Comparison of ENCODE assay signal across 24 mouse cellular contexts in the genomic region with DNA sequence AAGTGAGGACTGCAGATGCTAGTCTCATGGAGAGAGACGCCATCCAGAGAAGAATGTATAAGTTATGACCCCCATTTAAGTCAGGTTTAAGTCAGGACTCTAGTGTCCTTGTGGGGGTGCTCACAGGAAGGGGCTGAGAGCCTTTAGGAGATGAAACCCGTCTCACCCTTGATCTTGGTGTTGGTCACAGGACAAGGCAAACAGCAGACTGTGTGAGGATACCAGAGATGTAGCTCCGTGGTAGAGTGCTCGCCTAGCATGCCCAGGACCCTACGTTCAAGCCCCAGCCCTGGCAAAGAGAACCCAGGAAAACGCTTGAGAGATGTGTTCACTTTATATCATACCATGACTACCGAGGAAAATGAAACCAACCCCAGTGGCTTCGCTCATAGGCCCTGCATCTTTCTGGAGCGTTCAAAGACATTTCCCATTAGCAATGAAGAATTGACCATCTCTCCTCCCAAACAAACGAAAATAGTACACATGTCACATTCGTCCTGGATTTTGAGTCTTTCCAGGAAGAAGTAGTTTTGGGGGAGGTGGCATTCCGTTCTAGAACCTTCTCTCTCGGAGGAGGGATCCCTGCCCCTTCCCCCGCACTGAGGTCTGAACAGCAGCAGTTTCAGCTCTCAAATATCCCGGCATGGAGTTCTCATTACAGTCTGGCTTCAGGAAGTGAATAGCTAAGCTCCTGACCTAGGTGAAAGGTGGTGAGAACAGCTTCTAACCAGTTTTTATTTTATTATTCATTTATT. TPM values are rescaled to one million over a fixed set of nuclear protein-coding genes. Genes with fewer than 3 reads are reported as not detected.
A peak's percentile ranks its signal among the peaks of the same experiment; 100 is the strongest.
DNase-seq lines count a peak whose midpoint lies in the region; ATAC-seq and TF ChIP-seq lines count a peak whose summit lies in the region.
"Had no signal": no experiment of that assay in that cellular context is flagged by ENCODE, and none has a peak within 500 bp of the region (broad histone marks: within the 10 kb centered on the region; RNA-seq: fewer than 3 reads in every experiment).

No protein-coding gene starts in this region.

- no peak for TF ChIP-seq RAD21 in MEL (IDR thresholded peaks at IDR 0.05; ENCODE audit: low read depth, low read length)

- no peaks in the 10 kb centered on the region for H3K27me3 ChIP-seq in heart, embryonic 12.5 days (replicated peaks)
- H3K27me3 ChIP-seq in liver, embryonic 11.5 days (replicated peaks; ENCODE audit: control insufficient read depth, insufficient read depth, low read length): no peaks in the 10 kb centered on the region
- H3K27me3 ChIP-seq in liver, postnatal 0 days (ENCODE audit: insufficient read depth, low read length): 0 out of 2 replicates have a peak, but pooled peaks cover 3% of the 10 kb centered on the region
- peaks cover 0 to 6% of the 10 kb centered on the region in 2 experiments; a peak in 2 of 4 replicates for H3K27me3 ChIP-seq in MEL (ENCODE audit: control insufficient read depth in 1 of 2, insufficient read depth in 2 of 2, low read length in 2 of 2)
- no peaks in the 10 kb centered on the region for H3K27me3 ChIP-seq in embryonic facial prominence, embryonic 11.5 days (ENCODE audit: control insufficient read depth, insufficient read depth, low read length)
- H3K27me3 ChIP-seq: embryonic facial prominence, embryonic 13.5 days; lung, embryonic 15.5 days had no signal

- no peak for TF ChIP-seq EP300 in liver, postnatal 0 days (IDR thresholded peaks at IDR 0.05; ENCODE audit: low read depth)
- 0 out of 4 replicates have a peak, but pooled peaks of 1 of the 2 experiments have one; percentile 17 for TF ChIP-seq EP300 in MEL (IDR thresholded peaks at IDR 0.05; ENCODE audit: low read depth in 1 of 2, low read length in 2 of 2)

- TF ChIP-seq POLR2A in MEL (IDR thresholded peaks at IDR 0.05; ENCODE audit: control insufficient read depth in 1 of 2, insufficient read depth in 1 of 2, low read depth in 1 of 2, low read length in 2 of 2, poor library complexity in 1 of 2): 0 out of 4 replicates have a peak, but pooled peaks of 1 of the 2 experiments have one; percentile 15

- no peaks in the 10 kb centered on the region for H3K36me3 ChIP-seq in heart, embryonic 12.5 days
- no peaks in the 10 kb centered on the region for H3K36me3 ChIP-seq in liver, embryonic 11.5 days (ENCODE audit: control insufficient read depth, insufficient read depth, low read length)
- no peaks in the 10 kb centered on the region for H3K36me3 ChIP-seq in liver, postnatal 0 days (replicated peaks; ENCODE audit: insufficient read depth, low read length)
- peaks cover 0 to 8% of the 10 kb centered on the region in 2 experiments; a peak in 2 of 4 replicates for H3K36me3 ChIP-seq in MEL (ENCODE audit: control insufficient read depth in 1 of 2, insufficient read depth in 2 of 2, low read length in 2 of 2)
- no peaks in the 10 kb centered on the region for H3K36me3 ChIP-seq in embryonic facial prominence, embryonic 11.5 days (replicated peaks; ENCODE audit: control insufficient read depth, insufficient read depth, low read depth, low read length)
- H3K36me3 ChIP-seq: embryonic facial prominence, embryonic 13.5 days; forebrain, embryonic 12.5 days; hindbrain, embryonic 10.5 days; lung, embryonic 15.5 days; neural tube, embryonic 15.5 days had no signal

- no peak overlapping the region for H3K4me3 ChIP-seq in heart, embryonic 12.5 days
- H3K4me3 ChIP-seq in liver, embryonic 11.5 days (ENCODE audit: low read depth, low read length): no peak overlapping the region
- no peak overlapping the region for H3K4me3 ChIP-seq in liver, postnatal 0 days (ENCODE audit: low read depth, low read length)
- peak overlapping the region; percentile 75 to 97 for H3K4me3 ChIP-seq in MEL (ENCODE audit: control insufficient read depth in 1 of 2, insufficient read depth in 1 of 2, low read depth in 2 of 2, low read length in 2 of 2)
- H3K4me3 ChIP-seq in embryonic facial prominence, embryonic 11.5 days (ENCODE audit: low read depth, low read length): no peak overlapping the region
- H3K4me3 ChIP-seq: erythroblast, embryonic 14.5 days; layer of hippocampus, adult 2 months had no signal

- WGBS in heart, embryonic 12.5 days: 69% methylated on average over 15 of the region's 15 CpGs
- WGBS in liver, embryonic 11.5 days: 71% methylated on average over 15 of the region's 15 CpGs
- WGBS in liver, postnatal 0 days (ENCODE audit: insufficient replicate concordance): 73% methylated on average over 15 of the region's 15 CpGs
- 70% methylated on average over 15 of the region's 15 CpGs for whole genome bisulfite sequencing in embryonic facial prominence, embryonic 11.5 days

- H3K27ac ChIP-seq in heart, embryonic 12.5 days (ENCODE audit: poor library complexity, severe bottlenecking): no peak overlapping the region
- H3K27ac ChIP-seq in liver, embryonic 11.5 days (ENCODE audit: low read depth, low read length): no peak overlapping the region
- no peak overlapping the region for H3K27ac ChIP-seq in liver, postnatal 0 days (ENCODE audit: low read depth)
- H3K27ac ChIP-seq in MEL (ENCODE audit: control insufficient read depth, low read depth, low read length): peak overlapping the region; percentile 75
- H3K27ac ChIP-seq in embryonic facial prominence, embryonic 11.5 days (replicated peaks; ENCODE audit: low read depth, low read length): no peak overlapping the region
- H3K27ac ChIP-seq: layer of hippocampus, adult 2 months; liver, embryonic 14.5 days; lung, embryonic 15.5 days; macrophage; neural tube, embryonic 15.5 days; stomach, postnatal 0 days had no signal

- H3K79me2 ChIP-seq in MEL (ENCODE audit: control insufficient read depth, insufficient read depth, low read length, poor library complexity): no peaks in the 10 kb centered on the region

- no peak for DNase-seq in heart, postnatal 14 days
- DNase-seq in liver, embryonic 11.5 days (ENCODE audit: low spot score): no peak
- no peak for DNase-seq in liver, postnatal 0 days
- peak; percentile 71 for DNase-seq in MEL (ENCODE audit: low read depth, low spot score)
- peak; percentile 42 for DNase-seq in embryonic facial prominence, embryonic 11.5 days (ENCODE audit: low spot score)
- no peak for DNase-seq in right cerebral cortex, postnatal 4 days
- no peak for DNase-seq in cerebellum, adult 18-20 months
- DNase-seq: adrenal gland, postnatal 25 days; B cell, adult 2 months; cerebellum, postnatal 14 days; kidney, postnatal 14 days; right cerebral cortex, adult 18-20 months had no signal

- H3K9ac ChIP-seq in heart, embryonic 12.5 days: no peak overlapping the region
- no peak overlapping the region for H3K9ac ChIP-seq in liver, embryonic 11.5 days (ENCODE audit: low read depth, low read length)
- H3K9ac ChIP-seq in liver, postnatal 0 days (replicated peaks): no peak overlapping the region
- peak overlapping the region; percentile 80 for H3K9ac ChIP-seq in MEL (ENCODE audit: control insufficient read depth, low read depth, low read length, poor library complexity, severe bottlenecking)
- no peak overlapping the region for H3K9ac ChIP-seq in embryonic facial prominence, embryonic 11.5 days (replicated peaks; ENCODE audit: low read length)
- H3K9ac ChIP-seq: embryonic facial prominence, embryonic 13.5 days; forebrain, embryonic 12.5 days; liver, embryonic 14.5 days; lung, embryonic 15.5 days; neural tube, embryonic 15.5 days had no signal

- no peak for ATAC-seq in heart, embryonic 12.5 days (ENCODE audit: insufficient number of reproducible peaks, low FRiP score)
- no peak for ATAC-seq in liver, embryonic 11.5 days (replicated peaks; ENCODE audit: low FRiP score)
- no peak for ATAC-seq in liver, postnatal 0 days
- no peak for ATAC-seq in embryonic facial prominence, embryonic 11.5 days (replicated peaks; ENCODE audit: insufficient number of reproducible peaks, low FRiP score, low TSS enrichment, low read depth)
- ATAC-seq: intestine, postnatal 0 days had no signal

- TF ChIP-seq CTCF in liver, postnatal 0 days (IDR thresholded peaks at IDR 0.05; ENCODE audit: low read depth): no peak
- no peak for TF ChIP-seq CTCF in MEL (IDR thresholded peaks at IDR 0.05 in 2 of 3, conservative IDR thresholded peaks at IDR 0.05 in 1 of 3; ENCODE audit: control insufficient read depth in 1 of 3, insufficient read depth in 1 of 3, low read depth in 2 of 3, low read length in 3 of 3, poor library complexity in 1 of 3, severe bottlenecking in 1 of 3)

- H3K4me2 ChIP-seq in heart, embryonic 12.5 days: 0 out of 2 replicates have a peak overlapping the region, but pooled peaks have one; percentile 18
- peak overlapping the region; percentile 40; the same call in 1 of the 2 replicates for H3K4me2 ChIP-seq in liver, embryonic 11.5 days
- no peak overlapping the region for H3K4me2 ChIP-seq in liver, postnatal 0 days (ENCODE audit: low read depth, low read length)
- H3K4me2 ChIP-seq in embryonic facial prominence, embryonic 11.5 days (ENCODE audit: low read depth, low read length): no peak overlapping the region

- intact Hi-C loops in heart, postnatal 14 days (cut with DNase I): no loop called here

- H3K4me1 ChIP-seq in heart, embryonic 12.5 days (replicated peaks): peaks cover 11% of the 10 kb centered on the region
- H3K4me1 ChIP-seq in liver, embryonic 11.5 days (replicated peaks; ENCODE audit: control insufficient read depth, insufficient read depth, low read length): peaks cover 3% of the 10 kb centered on the region; the same call in 1 of the 2 replicates
- H3K4me1 ChIP-seq in liver, postnatal 0 days (ENCODE audit: insufficient read depth): peaks cover 3% of the 10 kb centered on the region; the same call in 1 of the 2 replicates
- peaks cover 0 to 2% of the 10 kb centered on the region in 2 experiments; a peak in 1 of 4 replicates for H3K4me1 ChIP-seq in MEL (ENCODE audit: control insufficient read depth in 1 of 2, insufficient read depth in 2 of 2, low read length in 2 of 2)
- peaks cover 2% of the 10 kb centered on the region; the same call in 1 of the 2 replicates for H3K4me1 ChIP-seq in embryonic facial prominence, embryonic 11.5 days (ENCODE audit: control insufficient read depth, insufficient read depth, low read length)

- H3K9me3 ChIP-seq in heart, embryonic 12.5 days (replicated peaks): no peaks in the 10 kb centered on the region
- H3K9me3 ChIP-seq in liver, embryonic 11.5 days (ENCODE audit: control insufficient read depth, low read length): no peaks in the 10 kb centered on the region
- no peaks in the 10 kb centered on the region for H3K9me3 ChIP-seq in liver, postnatal 0 days (ENCODE audit: low read length)
- no peaks in the 10 kb centered on the region for H3K9me3 ChIP-seq in MEL (replicated peaks; ENCODE audit: insufficient read depth, low read length)
- no peaks in the 10 kb centered on the region for H3K9me3 ChIP-seq in embryonic facial prominence, embryonic 11.5 days (replicated peaks; ENCODE audit: control insufficient read depth, low read length)
- H3K9me3 ChIP-seq: embryonic facial prominence, embryonic 13.5 days; forebrain, embryonic 12.5 days; hindbrain, embryonic 10.5 days; lung, embryonic 15.5 days; neural tube, embryonic 15.5 days had no signal

RNA-seq across cellular contexts. Expression of gene Aldh1a3, which starts 21.6 kb away (rescaled TPM):
- 0.69 and 0.74 TPM in 2 replicates for polyA plus RNA-seq in heart, embryonic 12.5 days (2016; fragmentation: Nextera tagmentation; extraction: Ambion mirVana)
- 1 to 10 TPM; 1.5 to 1.6 TPM for total RNA-seq in heart, postnatal 14 days (2021)
- 2.9 TPM in 2 replicates for polyA plus RNA-seq in liver, embryonic 11.5 days (2014; fragmentation: Nextera tagmentation; extraction: Ambion mirVana)
- 1.3 and 1.4 TPM in 2 replicates for polyA plus RNA-seq in liver, postnatal 0 days (2015; fragmentation: Nextera tagmentation; extraction: Ambion mirVana)
- 13.4 and 31.8 TPM in 2 replicates for total RNA-seq in MEL (2012; rRNA removed)
- polyA plus RNA-seq in MEL (2012; ENCODE audit: insufficient read depth in 1 of 2, insufficient read length in 2 of 2, low read depth in 1 of 2, low replicate concordance in 2 of 2, missing spikeins in 1 of 2): 10 to 100 TPM in 1 of 2 experiments, not detected in 1; 43.4 TPM
- polyA plus RNA-seq in embryonic facial prominence, embryonic 11.5 days (2014; fragmentation: Nextera tagmentation; extraction: Ambion mirVana): 38.6 and 41.5 TPM in 2 replicates
- polyA plus RNA-seq: erythroblast, embryonic 14.5 days; macrophage had no signal

Comparison
In these comparisons a context has a peak if more than half of its experiments do, and no peak if none do; other contexts are left out.
1. H3K4me2 ChIP-seq: peak in heart, embryonic 12.5 days (single experiment) and liver, embryonic 11.5 days (single experiment); none in liver, postnatal 0 days (single experiment) and embryonic facial prominence, embryonic 11.5 days (single experiment).
2. H3K4me3 ChIP-seq: peak in MEL (2 of 2); none in heart, embryonic 12.5 days (single experiment), liver, embryonic 11.5 days (single experiment), liver, postnatal 0 days (single experiment) and embryonic facial prominence, embryonic 11.5 days (single experiment).
3. DNase-seq: peak in MEL (single experiment) and embryonic facial prominence, embryonic 11.5 days (single experiment); none in heart, postnatal 14 days (0 of 2), liver, embryonic 11.5 days (single experiment), liver, postnatal 0 days (single experiment), right cerebral cortex, postnatal 4 days (single experiment) and cerebellum, adult 18-20 months (0 of 2).